Mouse (Mus musculus) retina, adult 2 months (tissue): ENCODE results near the gene Nacc1.
A peak's percentile ranks its signal among the peaks of the same experiment; 100 is the strongest.

Experiments used
- DNase-seq: peaks from one replicate; pipeline ENCODE4 v3.0.0-alpha.2; 2012; ENCODE audit warnings: low read depth, low spot score

The Nacc1 gene

GRCm38 (mm10) chr8:84663483-84664327 is 24.0 kb downstream of the Nacc1 start:
- DNase-seq, result peak; percentile 94

DNA sequence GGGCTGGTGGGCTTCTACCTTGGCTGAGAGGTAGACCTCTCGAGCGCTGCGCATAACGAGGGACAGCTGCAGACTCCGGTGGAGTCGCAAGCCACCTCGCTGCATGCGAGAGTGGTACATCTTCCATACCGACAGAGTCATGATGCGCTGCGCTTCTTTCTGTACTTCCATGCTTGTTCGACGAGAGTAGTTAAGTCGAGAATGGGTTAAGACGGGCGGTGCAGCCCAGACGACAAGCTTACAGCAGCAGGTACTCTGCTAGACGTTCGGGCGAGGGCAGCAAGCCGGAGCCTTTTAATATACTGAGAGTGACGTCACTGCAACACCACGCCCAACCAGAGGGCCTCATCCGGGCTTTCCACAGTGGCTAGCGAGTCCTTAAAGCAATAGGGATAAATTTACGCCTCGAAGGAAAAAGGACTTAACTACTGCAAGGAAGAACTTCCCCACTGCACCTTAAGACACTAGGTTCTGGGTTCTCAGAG is 25.0 kb downstream of the Nacc1 start, which contains the start of gene Ier2:
Ier2 (minus strand) TSS at position 272 of the 485 bp plus-strand sequence.
- DNase-seq, result peak; percentile 92

DNA sequence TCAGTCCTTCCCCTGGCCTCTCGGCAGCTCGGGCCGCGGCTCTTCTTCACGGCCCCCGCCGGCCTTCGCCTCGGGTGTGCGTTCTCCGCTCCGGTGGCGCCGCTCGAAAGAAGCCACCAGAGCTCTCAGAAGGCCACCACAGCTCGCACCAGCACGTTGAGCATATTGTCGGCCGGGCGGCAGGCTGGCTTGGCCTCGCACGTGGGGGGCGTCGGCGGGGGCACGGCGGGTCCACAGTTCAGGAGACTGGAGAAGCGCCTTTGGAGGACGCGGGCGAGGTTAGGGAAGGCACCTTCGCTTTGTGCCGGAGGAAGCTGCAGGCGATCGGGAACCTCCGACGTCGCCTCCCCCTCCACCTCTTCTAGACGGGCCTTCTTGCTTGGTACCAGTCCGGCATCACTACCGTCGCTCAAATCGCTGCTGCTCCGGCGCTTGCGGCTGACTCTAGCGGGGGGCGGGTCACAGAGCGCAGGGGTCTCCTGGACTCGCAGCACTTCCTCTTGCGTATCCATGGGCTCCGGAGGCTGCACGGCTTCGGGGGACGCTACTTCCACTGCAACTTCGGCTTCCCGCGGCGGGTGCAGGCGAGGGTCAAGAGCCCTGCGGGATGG is 25.6 kb downstream of the Nacc1 start:
- no peak for DNase-seq

- no peak for DNase-seq
Measured at GRCm38 (mm10) chr8:84661458-84661871, 26.2 kb downstream of the Nacc1 start.

- no peak for DNase-seq
Measured at GRCm38 (mm10) chr8:84660819-84661457, 26.7 kb downstream of the Nacc1 start.

GRCm38 (mm10) chr8:84659936-84660818 is 27.5 kb downstream of the Nacc1 start:
- DNase-seq, result no peak

DNA sequence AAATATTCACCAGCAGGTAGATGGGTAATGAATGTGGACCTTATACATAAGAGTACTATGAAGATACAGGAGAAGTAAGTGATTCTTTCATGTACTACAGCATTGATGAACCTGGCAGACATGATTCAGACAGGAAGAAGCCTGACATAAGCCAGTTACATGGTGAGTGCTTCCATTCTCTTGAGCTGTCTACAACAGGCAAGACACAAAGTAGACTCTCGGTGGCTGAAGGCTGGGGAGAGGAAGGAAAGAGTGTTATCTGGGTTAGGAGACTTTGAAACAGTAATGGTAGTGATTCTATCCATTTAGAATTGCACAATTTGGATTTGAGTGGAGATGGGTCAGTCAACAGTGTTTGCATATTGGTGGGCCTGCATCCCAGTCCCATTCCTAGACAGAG is 28.7 kb downstream of the Nacc1 start:
- no peak for DNase-seq

DNA sequence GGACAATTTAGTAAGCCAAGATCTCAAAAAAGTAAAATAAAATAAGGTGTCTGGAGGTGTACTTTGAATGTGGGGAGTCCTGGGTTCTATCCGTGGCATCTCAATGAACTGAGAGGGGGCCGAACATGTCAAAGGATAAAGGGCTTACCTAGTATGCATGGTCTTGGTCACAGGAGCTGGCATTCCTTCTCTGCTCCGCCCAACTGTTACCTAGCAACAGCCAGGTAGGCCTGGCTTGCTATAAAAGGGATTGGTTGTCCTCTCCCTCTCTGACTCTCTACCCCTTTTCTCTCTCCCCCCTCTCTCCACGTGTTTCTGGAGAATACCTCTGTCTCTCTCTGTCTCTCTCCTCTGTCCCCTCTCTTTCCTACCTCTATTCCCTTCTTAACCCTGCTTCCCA is 30.0 kb downstream of the Nacc1 start:
- no peak for DNase-seq

DNA sequence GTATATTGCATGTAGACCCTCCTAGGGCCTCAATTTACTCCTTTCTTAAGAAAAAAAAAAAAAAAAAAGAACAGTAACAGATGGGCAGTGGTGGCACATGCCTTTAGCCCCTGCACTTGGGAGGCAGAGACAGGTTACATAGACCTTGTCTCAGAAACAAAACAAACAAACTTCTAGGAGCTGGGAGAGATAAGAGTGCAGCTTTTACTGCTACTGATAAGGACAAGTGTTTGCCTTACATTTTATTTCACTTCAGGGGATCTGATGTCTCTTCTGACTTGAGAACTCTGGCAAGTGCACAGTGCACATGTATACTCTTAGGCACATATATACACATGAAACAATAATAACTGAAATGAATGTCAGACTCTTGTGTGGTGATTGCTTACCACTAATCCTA is 30.5 kb downstream of the Nacc1 start:
- DNase-seq, result no peak

DNA sequence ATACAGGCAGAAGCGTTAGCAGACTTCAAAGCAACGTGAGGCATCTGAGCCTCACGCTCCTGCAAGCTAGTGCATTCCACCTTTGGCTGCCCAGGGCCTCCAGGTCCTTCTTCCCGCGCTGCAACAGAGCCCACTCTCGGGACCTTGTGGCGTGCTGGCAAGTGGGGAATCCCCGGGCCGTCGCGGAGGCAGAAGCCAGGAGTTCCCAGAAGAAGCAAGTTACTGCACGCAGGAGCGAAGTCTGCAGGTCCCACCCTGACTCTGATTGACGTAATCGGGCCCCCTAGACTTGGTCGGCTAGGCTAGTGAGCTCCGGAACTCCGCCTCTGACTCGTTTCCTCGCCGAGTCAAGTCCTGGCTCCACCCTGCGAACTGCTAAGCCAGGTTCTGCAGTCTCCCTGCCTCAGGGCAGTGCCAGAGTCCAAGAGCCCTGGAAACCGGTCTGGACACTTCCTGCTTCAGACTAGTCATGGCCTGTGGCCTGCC is 31.0 kb downstream of the Nacc1 start:
- no peak for DNase-seq

GRCm38 (mm10) chr8:84656191-84656525 is 31.5 kb downstream of the Nacc1 start:
- DNase-seq, result no peak

DNA sequence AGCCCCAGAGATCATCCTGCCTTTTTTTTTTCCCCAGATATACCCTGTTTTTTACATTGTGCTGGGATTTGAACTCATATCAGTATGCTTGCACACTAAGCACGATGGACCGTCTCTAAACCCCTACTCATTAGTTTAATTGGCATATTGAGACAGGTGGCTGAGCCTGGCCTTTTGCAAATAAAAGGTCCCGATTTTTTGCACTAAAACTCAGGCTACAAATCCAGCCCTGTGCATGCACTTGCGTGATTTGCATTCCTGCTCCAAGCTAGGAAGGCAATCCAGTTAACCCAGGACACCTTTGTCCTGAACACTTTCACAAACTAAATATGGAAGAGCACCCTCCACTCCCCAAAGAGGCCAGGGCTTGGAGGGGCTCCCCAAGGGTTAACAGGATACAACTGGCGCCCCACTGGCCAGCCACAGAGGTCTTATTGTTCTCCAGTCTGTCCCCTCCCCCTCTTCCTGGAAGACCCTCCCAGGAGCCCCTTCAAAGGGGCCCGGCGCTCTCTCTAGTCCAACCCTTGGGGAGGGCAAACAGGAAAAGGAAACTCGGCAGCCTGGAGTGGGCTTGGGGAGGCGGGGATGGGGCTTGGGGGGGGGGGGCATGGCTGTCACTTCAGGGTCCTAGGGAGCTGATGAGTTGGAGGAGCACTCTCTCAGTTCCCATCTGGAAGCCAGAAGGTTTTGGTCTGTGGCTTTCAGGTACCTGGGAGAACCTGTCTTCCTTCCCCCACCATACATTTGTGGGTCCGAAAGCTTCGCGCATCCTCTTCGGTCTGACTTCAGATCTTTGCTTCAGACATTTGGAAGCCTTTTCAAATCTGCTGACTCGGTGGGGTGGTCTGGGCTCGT is 32.1 kb downstream of the Nacc1 start:
- no peak for DNase-seq

- no peak for DNase-seq
Measured at GRCm38 (mm10) chr8:84654597-84654996, 33.1 kb downstream of the Nacc1 start.

- DNase-seq, result no peak
Measured at GRCm38 (mm10) chr8:84653092-84653631, 34.5 kb downstream of the Nacc1 start.

DNA sequence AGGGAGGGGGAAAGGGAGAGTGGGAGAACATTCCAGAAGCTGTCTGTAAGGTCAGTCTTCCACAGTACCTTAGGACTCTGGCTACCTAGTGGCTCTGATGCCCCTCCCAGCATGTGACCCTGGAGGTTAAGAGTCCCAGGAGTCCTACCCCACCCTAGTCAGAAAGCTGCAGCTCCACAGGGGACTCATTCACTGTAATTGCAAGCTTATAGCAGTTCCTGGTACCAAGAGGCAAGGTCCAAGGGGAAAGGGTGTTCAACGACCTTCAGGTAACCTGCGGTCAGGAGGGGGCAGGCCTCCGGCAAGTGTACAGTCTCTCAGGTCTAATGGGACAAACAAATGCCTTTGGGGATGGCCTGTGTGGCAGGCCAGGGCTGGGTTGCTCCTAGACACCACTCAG is 37.4 kb downstream of the Nacc1 start:
- DNase-seq, result no peak

GRCm38 (mm10) chr8:84647461-84647901 is 40.2 kb downstream of the Nacc1 start:
- DNase-seq, result no peak

GRCm38 (mm10) chr8:84646800-84647199 is 40.9 kb downstream of the Nacc1 start:
- DNase-seq, result no peak

- no peak for DNase-seq
Measured at GRCm38 (mm10) chr8:84643019-84643418, 44.6 kb downstream of the Nacc1 start.

- DNase-seq, result no peak
Measured at GRCm38 (mm10) chr8:84641578-84642361, 45.9 kb downstream of the Nacc1 start.
